Mouse (Mus musculus) limb, embryonic 11.5 days (tissue): ENCODE results near the gene Glyatl3. TPM values are rescaled to one million over a fixed set of nuclear protein-coding genes. Genes with fewer than 3 reads are reported as not detected.

Experiments
- ATAC-seq: fragments of 200-750 bp; cut with Nextera tagmentation; 2 replicates; pipeline ENCODE4 v1.8.0; 2017; ENCODE audit warnings: low read depth; ENCODE audit not compliant: insufficient number of reproducible peaks, low FRiP score, low TSS enrichment
- DNase-seq: peaks from one replicate; pipeline ENCODE4 v3.0.0-alpha.2; 2015; ENCODE audit warnings: low spot score
- H3K27ac ChIP-seq: fragments of 300-500 bp; sonication (generic); replicated peaks from 2 replicates; pipeline ENCODE4 v1.5.1; 2014; ENCODE audit warnings: low read depth, mild to moderate bottlenecking, low read length
- H3K27me3 ChIP-seq: fragments of 300-500 bp; sonication (generic); 2 replicates; pipeline ENCODE4 v1.6.1; 2014; ENCODE audit warnings: mild to moderate bottlenecking, low read length, mixed read lengths; ENCODE audit not compliant: control insufficient read depth, insufficient read depth
- H3K36me3 ChIP-seq: fragments of 300-500 bp; sonication (generic); 2 replicates; pipeline ENCODE4 v1.6.1; 2014; ENCODE audit warnings: mild to moderate bottlenecking, low read length, moderate library complexity, mixed read lengths; ENCODE audit not compliant: control insufficient read depth, insufficient read depth
- H3K4me1 ChIP-seq: fragments of 300-500 bp; sonication (generic); 2 replicates; pipeline ENCODE4 v1.6.1; 2014; ENCODE audit warnings: low read length, mixed read lengths; ENCODE audit not compliant: control insufficient read depth, insufficient read depth
- H3K4me2 ChIP-seq: fragments of 300-500 bp; sonication (generic); 2 replicates; pipeline ENCODE4 v1.6.1; 2014; ENCODE audit warnings: low read depth, mild to moderate bottlenecking, moderate library complexity; ENCODE audit not compliant: severe bottlenecking
- H3K4me3 ChIP-seq: fragments of 300-500 bp; sonication (generic); 2 replicates; pipeline ENCODE4 v1.5.1; 2014; ENCODE audit warnings: low read depth, low read length
- H3K9ac ChIP-seq: fragments of 300-500 bp; sonication (generic); 2 replicates; pipeline ENCODE4 v1.6.1; 2014; ENCODE audit warnings: mild to moderate bottlenecking, low read length
- H3K9me3 ChIP-seq: fragments of 300-500 bp; sonication (generic); 2 replicates; pipeline ENCODE4 v1.6.1; 2016; ENCODE audit warnings: low read length; ENCODE audit not compliant: control insufficient read depth
- WGBS: fragments of 180-500 bp; shearing (Covaris S2); extraction: QIAGEN DNeasy Blood & Tissue Kit; methylation state at CpG from one replicate; pipeline ENCODE4 v1.1.7; 2014; 5-methylcytosine and 5-hydroxymethylcytosine counted together
- polyA plus RNA-seq: library from polyadenylated mRNA; unstranded; fragments of >200 nt; fragmentation: Nextera tagmentation; extraction: Ambion mirVana; gene quantifications from 2 replicates; pipeline ENCODE4 v1.2.1, GENCODE M21; 2014

The Glyatl3 gene
- polyA plus RNA-seq, 1 experiment from 2014 or later, result not detected

DNA sequence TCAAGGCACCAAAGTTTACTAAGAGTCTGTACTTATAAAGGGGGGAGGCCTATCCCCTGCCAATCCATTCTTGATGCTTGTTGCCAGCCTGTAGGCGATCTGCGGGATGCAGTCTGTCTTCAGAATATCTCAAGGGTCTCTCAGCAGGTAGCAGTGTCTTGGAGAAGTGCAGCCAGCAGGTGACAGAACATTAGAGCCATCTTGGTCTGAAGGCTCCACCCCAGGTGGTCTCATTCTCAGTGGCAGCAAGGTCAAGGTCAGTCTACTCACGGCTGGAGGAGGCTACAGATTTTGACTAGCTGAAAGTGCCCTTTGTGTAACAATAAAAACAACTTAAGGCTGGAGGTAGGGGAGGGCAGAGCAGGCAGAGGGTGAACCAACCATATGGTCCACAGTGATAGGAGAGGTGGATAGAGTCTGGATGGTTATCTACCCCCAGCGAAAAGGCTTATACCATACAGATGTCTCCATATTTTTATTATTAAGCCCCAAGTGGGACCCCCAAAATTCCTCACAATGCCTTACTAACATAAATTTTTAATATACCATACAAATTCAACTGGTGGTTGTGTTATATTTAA is 14.3 kb downstream of the Glyatl3 start:
- ATAC-seq, result no peak

DNA sequence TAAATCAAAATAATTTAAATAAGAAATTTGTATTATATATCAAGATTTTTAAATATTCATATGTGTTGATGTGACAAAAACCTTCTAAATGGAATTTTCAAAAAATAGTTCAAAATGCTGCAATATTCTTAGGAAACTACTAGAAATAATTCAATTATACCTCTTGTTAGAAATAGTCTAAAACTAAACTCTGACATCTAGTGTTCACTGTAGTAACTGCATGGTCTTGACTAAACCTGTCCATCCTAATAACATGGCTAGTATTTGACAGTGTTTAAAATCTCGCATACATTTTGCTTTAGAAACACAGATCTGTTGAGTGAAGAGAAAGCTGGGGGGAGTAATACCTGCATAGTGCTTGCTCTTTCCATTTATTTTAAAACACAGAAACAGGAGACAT is 17.3 kb downstream of the Glyatl3 start:
- H3K27me3 ChIP-seq, result no peaks in the 10 kb centered on the region
- DNase-seq (no peak), ATAC-seq (no peak)
- no peak overlapping the region for H3K4me2 ChIP-seq
- 83% methylated on average over 1 of the region's 1 CpGs for WGBS
- H3K27ac ChIP-seq, result no peak overlapping the region
- H3K9me3 ChIP-seq, result no peaks in the 10 kb centered on the region
- H3K9ac ChIP-seq, result no peak overlapping the region
- H3K4me3 ChIP-seq, result no peak overlapping the region
- H3K36me3 ChIP-seq, result no peaks in the 10 kb centered on the region
- H3K4me1 ChIP-seq, result no peaks in the 10 kb centered on the region

More for the DNA sequence above, 14.3 kb downstream of the Glyatl3 start:
- no peak overlapping the region for H3K9ac ChIP-seq
- no peak overlapping the region for H3K4me2 ChIP-seq
- H3K27me3 ChIP-seq, result no peaks in the 10 kb centered on the region
- H3K9me3 ChIP-seq, result no peaks in the 10 kb centered on the region
- no peaks in the 10 kb centered on the region for H3K4me1 ChIP-seq
- WGBS, result 44% methylated on average over 4 of the region's 4 CpGs
- DNase-seq, result no peak
- no peak overlapping the region for H3K27ac ChIP-seq
- H3K4me3 ChIP-seq, result no peak overlapping the region
- no peaks in the 10 kb centered on the region for H3K36me3 ChIP-seq

DNA sequence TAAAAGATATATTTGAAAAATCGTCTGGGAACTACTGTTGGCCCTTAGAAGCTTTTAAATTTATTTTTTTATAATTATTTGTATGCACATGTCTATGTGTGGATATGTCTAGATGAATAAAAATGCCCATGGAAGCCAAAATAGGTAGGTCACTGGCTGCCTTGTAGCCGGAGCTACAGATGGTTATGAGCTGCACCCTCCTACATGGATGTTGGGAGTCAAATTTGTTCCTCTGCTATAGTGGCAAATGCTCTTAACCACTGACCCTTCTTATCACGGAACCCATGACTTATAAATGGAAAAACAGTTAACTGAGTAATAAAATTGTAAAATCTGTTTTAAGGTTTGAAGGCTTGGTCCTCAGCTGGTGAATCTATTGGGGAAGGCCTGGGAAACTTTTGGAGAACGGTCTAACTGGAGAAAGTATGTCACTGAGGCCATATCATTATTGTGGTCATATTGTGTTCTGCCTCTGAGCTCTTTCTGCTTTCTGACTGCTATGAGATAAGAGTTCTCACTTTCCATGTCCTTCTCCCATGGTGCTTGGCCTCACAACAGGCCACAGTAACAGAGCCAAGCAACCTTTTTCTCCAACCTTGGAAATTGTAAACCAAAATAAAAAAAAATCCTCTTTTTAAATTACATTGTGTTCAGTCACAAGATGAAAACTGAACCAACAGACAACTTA is 26.2 kb downstream of the Glyatl3 start:
- ATAC-seq, result no peak
- no peaks in the 10 kb centered on the region for H3K36me3 ChIP-seq

DNA sequence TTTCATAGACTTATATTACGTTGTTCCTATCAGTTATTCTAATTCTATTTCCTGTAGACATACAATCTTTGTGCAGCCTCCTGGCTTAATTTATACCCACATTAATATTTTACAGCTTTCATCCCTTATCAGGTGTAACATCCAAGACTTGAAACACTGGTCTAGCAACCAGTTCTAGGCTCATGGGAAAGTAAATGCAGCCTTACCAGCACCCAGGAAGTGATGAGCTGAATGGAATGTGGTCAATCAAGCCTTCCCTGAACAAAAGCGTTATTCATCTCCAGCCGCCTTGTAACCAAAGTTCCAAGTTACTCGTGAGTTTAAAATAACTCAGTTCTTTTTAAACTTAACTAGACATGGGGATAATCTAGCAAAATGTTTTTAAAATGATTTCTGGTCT is 29.0 kb downstream of the Glyatl3 start:
- Histone ChIP-seq H3K4me2 (no peak overlapping the region), H3K4me1 (no peaks in the 10 kb centered on the region), H3K9me3 (no peaks in the 10 kb centered on the region), H3K4me3 (no peak overlapping the region), H3K36me3 (no peaks in the 10 kb centered on the region), H3K27me3 (no peaks in the 10 kb centered on the region), H3K27ac (no peak overlapping the region), H3K9ac (no peak overlapping the region)
- DNase-seq (no peak), ATAC-seq (no peak)
- 85% methylated on average over 4 of the region's 4 CpGs for whole genome bisulfite sequencing

More for the DNA sequence above, 26.2 kb downstream of the Glyatl3 start:
- no peak overlapping the region for H3K9ac ChIP-seq
- WGBS, result 85% methylated on average over 4 of the region's 4 CpGs
- H3K27me3 ChIP-seq, result no peaks in the 10 kb centered on the region
- no peak overlapping the region for H3K4me2 ChIP-seq
- H3K27ac ChIP-seq, result no peak overlapping the region
- no peak for DNase-seq
- H3K4me3 ChIP-seq, result no peak overlapping the region
- no peaks in the 10 kb centered on the region for H3K4me1 ChIP-seq
- no peaks in the 10 kb centered on the region for H3K9me3 ChIP-seq

DNA sequence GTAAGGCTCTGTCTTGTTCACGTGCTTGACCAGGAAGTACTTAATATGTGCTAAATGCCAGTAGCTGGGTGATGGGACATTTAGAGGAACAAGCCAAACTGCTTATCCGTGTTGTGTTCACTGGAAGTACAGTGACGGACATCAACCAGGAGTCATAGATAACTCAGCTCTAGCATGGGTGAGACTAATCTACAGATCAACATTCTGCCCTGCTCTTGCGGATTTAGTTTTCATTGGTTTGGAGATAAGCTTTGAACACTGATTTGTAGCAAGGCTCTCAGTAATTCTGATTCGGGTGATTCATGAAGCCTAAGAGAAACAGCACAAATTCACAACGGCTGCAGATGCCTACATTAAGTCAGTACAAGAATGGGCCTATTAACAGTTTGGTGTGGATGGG is 32.0 kb downstream of the Glyatl3 start:
- Histone ChIP-seq H3K27me3 (no peaks in the 10 kb centered on the region), H3K27ac (no peak overlapping the region), H3K9me3 (no peaks in the 10 kb centered on the region), H3K9ac (no peak overlapping the region), H3K4me3 (no peak overlapping the region), H3K4me2 (no peak overlapping the region), H3K36me3 (no peaks in the 10 kb centered on the region), H3K4me1 (no peaks in the 10 kb centered on the region)
- DNase-seq (no peak), ATAC-seq (no peak)
- WGBS, result 90% methylated on average over 6 of the region's 6 CpGs

DNA sequence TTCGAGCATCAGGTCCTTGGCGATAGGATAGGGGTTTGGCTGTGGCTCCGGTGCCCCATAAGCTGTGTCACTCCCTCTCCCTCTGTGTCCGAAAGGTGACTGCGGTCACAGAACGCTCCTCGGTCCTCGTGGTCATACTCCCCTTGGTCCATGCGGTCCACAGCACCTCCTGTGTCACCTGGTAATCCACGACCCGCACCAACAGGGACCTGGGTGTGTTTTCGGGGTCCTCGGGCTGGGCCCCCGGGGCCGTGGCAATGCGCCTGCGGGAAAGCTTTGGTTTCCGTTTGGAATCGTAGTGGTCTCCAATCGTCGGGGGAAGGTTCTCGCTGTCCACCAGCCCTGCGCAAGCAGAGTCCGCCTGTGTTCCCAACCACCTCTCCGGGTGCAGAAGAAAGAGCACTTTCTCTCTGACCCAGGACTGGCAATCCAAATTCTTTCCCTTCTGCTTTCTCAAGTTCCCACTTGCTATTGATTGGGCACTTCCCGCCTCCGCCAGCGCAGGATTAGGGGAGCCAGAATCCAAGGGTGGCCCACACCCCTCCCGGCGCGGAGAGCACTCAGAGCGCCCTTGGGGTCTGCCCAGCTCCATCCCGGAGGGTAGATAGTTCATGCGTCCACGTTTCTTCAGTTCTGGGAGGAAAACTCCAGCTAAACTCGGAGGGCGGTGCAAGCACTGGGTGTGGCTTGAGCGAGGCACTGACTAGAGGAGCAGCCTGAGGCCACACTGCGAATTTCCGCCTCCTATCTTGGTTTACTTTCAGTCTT is 34.0 kb downstream of the Glyatl3 start, which contains the start of gene 9130008F23Rik:
Gene 9130008F23Rik (minus strand): TSS at position 636 of the 768 bp plus-strand sequence.
- H3K36me3 ChIP-seq, result no peaks in the 10 kb centered on the region
- WGBS, result under 1% methylated on average over 40 of the region's 40 CpGs
- H3K27me3 ChIP-seq, result no peaks in the 10 kb centered on the region
- peak within 1 kb of the TSS; percentile 56 for H3K4me3 ChIP-seq
- H3K9me3 ChIP-seq, result no peaks in the 10 kb centered on the region
- peak within 1 kb of the TSS; percentile 60 for H3K9ac ChIP-seq
- DNase-seq, result peak; percentile 67
- H3K27ac ChIP-seq, result no peak within 1 kb of the TSS
- peak within 1 kb of the TSS; percentile 89 for H3K4me2 ChIP-seq
- H3K4me1 ChIP-seq, result no peaks in the 10 kb centered on the region
- ATAC-seq, result peak; percentile 78

DNA sequence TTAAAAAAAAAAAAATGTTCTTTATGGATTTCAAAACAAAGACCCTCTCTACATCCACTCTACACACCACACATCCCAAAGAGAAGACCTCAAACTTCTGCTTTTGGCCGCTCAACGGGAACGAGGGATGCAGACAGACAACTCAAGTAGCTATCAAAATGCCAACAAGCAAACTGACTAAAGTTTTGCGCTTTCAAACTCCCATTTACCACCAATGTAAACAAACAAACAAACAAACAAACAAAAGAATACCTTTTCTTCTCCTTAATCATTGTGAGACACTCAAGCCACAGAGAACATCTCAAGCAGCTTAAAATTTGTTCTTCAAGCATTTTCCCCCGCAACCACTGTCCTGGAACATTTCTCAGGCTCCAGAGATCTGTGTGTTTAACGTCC is 34.6 kb downstream of the Glyatl3 start:
- peak overlapping the region; percentile 60; the same call in 1 of the 2 replicates for H3K9ac ChIP-seq
- H3K4me3 ChIP-seq, result peak overlapping the region; percentile 56
- DNase-seq (no peak), ATAC-seq (no peak)
- no peaks in the 10 kb centered on the region for H3K36me3 ChIP-seq
- 5% methylated on average over 6 of the region's 6 CpGs for WGBS
- peak overlapping the region; percentile 89 for H3K4me2 ChIP-seq
- H3K9me3 ChIP-seq, result no peaks in the 10 kb centered on the region
- H3K27me3 ChIP-seq, result no peaks in the 10 kb centered on the region
- H3K27ac ChIP-seq, result no peak overlapping the region
- H3K4me1 ChIP-seq, result no peaks in the 10 kb centered on the region

DNA sequence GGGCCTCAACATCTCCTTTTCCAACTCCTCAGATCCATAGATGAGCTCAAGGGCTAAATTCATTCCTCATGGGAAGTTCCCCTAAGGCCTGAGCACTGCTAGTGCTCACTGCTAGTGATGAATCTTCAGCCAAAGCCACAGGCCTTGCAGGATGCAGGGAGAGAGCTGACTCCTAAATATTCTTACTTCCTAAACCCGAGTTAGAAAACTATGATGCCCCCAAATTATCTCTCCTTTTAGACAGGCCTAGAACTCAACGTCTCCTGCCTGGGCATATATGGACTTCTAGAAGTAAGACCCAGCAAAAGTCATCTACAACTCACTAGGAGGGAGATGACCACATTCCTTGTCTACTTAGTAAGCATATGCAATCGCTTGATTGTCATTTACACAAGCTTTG is 36.4 kb downstream of the Glyatl3 start:
- H3K4me2 ChIP-seq, result no peak overlapping the region
- 35% methylated on average over 3 of the region's 3 CpGs for WGBS

More for the DNA sequence above, 36.4 kb downstream of the Glyatl3 start:
- H3K9ac ChIP-seq, result no peak overlapping the region
- H3K9me3 ChIP-seq, result no peaks in the 10 kb centered on the region
- DNase-seq (no peak), ATAC-seq (no peak)
- H3K27ac ChIP-seq, result no peak overlapping the region
- no peak overlapping the region for H3K4me3 ChIP-seq
- no peaks in the 10 kb centered on the region for H3K27me3 ChIP-seq
- H3K4me1 ChIP-seq, result no peaks in the 10 kb centered on the region
- H3K36me3 ChIP-seq, result no peaks in the 10 kb centered on the region
